Mouse (Mus musculus) B cell, adult (primary cell): Measurements from ENCODE around the gene Atl3. TPM values are rescaled to one million over a fixed set of nuclear protein-coding genes. Genes with fewer than 3 reads are reported as not detected.

Experiments used
- total RNA-seq: library from RNA; stranded (reverse); gene quantifications from 4 replicates; pipeline ENCODE4 v1.2.4, GENCODE M21; 2023; ENCODE audit not compliant: inconsistent age

Atl3 gene
- total RNA-seq = 52.2 to 57.1 TPM (median 55.0 TPM) in 4 replicates

GRCm38 (mm10) chr19:7493352-7494186 is at the start of gene Atl3:
Gene Atl3 (plus strand): TSS chr19:7494040.

DNA sequence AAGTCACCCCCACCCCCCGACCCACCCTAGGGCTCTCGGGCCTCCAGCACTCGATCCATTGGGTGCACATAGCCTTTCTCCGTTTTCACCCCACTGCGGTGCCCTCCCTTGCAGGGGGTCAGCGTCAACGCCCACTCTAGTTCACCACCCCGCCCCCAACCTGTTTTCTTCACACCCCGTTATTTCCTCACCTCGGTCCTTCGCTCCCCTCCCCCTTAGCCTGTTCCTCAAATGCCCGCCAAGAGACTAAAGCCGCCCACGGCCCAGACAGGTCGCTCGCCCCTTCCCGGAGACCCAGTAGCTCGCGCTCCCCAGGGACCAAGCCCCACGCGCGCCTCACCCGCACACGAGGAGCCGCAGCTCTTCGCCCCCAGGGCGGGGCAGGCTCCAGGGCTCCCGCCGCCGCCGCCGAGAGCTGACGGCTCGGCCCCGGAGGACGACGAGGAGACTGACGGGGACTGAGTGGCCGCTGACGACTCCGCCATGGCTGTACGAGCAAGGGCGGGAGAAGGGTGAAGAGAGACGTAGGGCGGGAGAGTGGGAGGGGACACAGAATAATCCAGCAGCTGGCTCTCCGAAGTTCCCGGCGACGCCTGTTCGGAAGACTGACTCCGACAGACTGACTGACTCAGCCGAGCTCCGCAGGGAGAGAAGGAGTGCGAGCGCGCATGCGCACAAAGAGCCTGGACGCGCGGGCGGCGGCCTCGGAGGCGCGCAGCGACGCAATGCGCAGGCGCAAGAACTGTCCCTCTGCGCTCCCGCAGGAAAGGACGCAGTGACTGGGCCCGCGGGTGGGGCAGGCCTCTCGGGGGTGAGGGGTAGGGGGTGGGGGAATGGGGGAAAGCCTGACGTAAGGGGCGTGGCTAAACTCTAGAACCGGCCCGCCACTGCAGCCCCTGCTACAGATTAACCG is 11.0 kb upstream of the Atl3 start, which contains the start of gene Rtn3:
TSS of gene Rtn3 (minus strand) at position 683 of the 913 bp plus-strand sequence.

GRCm38 (mm10) chr19:7557328-7557822 is 63.5 kb downstream of the Atl3 start, which contains the start of gene Pla2g16:
Gene Pla2g16 (plus strand): TSS chr19:7557459.

Other genes with a start within 250 kb of the Atl3 start
- 1.5 to 2.8 TPM (median 2.2 TPM) in 4 replicates for gene Rcor2, start 226.7 kb upstream of the Atl3 start, total RNA-seq
- 213 to 229 TPM (median 218 TPM) in 4 replicates for gene Mark2, start 152.2 kb upstream of the Atl3 start, total RNA-seq
- 15.8 to 27.1 TPM (median 19.5 TPM) in 4 replicates for gene Spindoc, start 111.0 kb upstream of the Atl3 start, total RNA-seq
- gene 2700081O15Rik, start 76.4 kb upstream of the Atl3 start, total RNA-seq = 7.5 to 11.8 TPM (median 9.5 TPM) in 4 replicates
- gene Rtn3, start 10.8 kb upstream of the Atl3 start, total RNA-seq = 46.9 to 56.2 TPM (median 54.3 TPM) in 4 replicates
- 14.2 to 15.5 TPM (median 15.1 TPM) in 4 replicates for gene Pla2g16, start 63.4 kb downstream of the Atl3 start, total RNA-seq
- not detected in 4 replicates for gene Lgals12, start 113.2 kb downstream of the Atl3 start, total RNA-seq
- not detected in 4 replicates for gene Hrasls5, start 118.5 kb downstream of the Atl3 start, total RNA-seq
- not detected in 4 replicates for gene Slc22a19, start 217.3 kb downstream of the Atl3 start, total RNA-seq